ENCODE assay signal across 15 mouse cellular contexts in the genomic region with DNA sequence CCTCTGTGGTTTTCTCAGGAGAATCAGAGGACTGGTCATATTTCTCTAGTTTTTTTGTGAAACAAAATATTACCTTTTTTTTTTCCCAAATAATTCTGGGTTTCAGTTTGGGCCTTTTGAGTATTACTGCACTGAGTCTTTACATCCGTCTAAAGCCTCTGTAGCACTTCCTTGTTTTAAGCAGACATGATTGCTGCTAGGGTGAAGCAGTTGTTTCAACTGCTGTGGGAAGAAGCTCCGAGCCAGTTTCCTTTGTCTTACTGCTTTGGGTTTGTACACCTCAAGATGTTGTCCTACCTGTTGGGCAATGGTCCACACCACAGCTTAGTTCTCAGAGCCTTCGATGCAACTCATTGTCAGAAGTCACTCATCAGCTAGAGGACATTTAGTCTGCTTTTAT. TPM values are rescaled to one million over a fixed set of nuclear protein-coding genes. Genes with fewer than 3 reads are reported as not detected.
"Had no signal": no experiment of that assay in that cellular context is flagged by ENCODE, and none has a peak within 500 bp of the region (broad histone marks: within the 10 kb centered on the region; RNA-seq: fewer than 3 reads in every experiment).

No protein-coding gene starts in this region.

- H3K36me3 ChIP-seq: limb, embryonic 12.5 days; liver, embryonic 13.5 days; lung, embryonic 15.5 days; midbrain, embryonic 15.5 days had no signal

- H3K4me3 ChIP-seq: left cerebral cortex, adult 2 months; limb, embryonic 12.5 days; liver, embryonic 13.5 days; lung, embryonic 15.5 days; midbrain, embryonic 15.5 days; neural tube, embryonic 13.5 days had no signal

- ATAC-seq: liver, postnatal 0 days; midbrain, embryonic 15.5 days had no signal

- DNase-seq: kidney, adult 11 months; kidney, postnatal 25 days; liver; liver, embryonic 13.5 days; liver, postnatal 0 days; lung, postnatal 14 days; right cerebral cortex, postnatal 14 days; thymus, postnatal 4 days had no signal

- H3K27ac ChIP-seq: left cerebral cortex, adult 2 months; limb, embryonic 12.5 days; liver, embryonic 13.5 days; lung, embryonic 15.5 days; midbrain, embryonic 15.5 days; neural tube, embryonic 13.5 days had no signal

RNA-seq across cellular contexts. Expression of a gene that starts 29.1 kb away (rescaled TPM):
- total RNA-seq: layer of hippocampus, postnatal 25 days; left cerebral cortex, postnatal 14 days had no signal
